Mouse (Mus musculus) right cerebral cortex, postnatal 14 days (tissue): Measurements from ENCODE around the gene Gm10837.
A peak's percentile ranks its signal among the peaks of the same experiment; 100 is the strongest.

Source experiments
- DNase-seq: peaks from one replicate; pipeline ENCODE4 v3.0.0; 2022

Gm10837 gene

GRCm38 (mm10) chr14:122479461-122480109, 10.8 kb upstream of the Gm10837 start:
- DNase-seq, result no peak

GRCm38 (mm10) chr14:122480355-122480754, 10.0 kb upstream of the Gm10837 start:
- no peak for DNase-seq

- DNase-seq, result no peak
These were observed 9.2 kb upstream of the Gm10837 start for GRCm38 (mm10) chr14:122481181-122481580.

DNA sequence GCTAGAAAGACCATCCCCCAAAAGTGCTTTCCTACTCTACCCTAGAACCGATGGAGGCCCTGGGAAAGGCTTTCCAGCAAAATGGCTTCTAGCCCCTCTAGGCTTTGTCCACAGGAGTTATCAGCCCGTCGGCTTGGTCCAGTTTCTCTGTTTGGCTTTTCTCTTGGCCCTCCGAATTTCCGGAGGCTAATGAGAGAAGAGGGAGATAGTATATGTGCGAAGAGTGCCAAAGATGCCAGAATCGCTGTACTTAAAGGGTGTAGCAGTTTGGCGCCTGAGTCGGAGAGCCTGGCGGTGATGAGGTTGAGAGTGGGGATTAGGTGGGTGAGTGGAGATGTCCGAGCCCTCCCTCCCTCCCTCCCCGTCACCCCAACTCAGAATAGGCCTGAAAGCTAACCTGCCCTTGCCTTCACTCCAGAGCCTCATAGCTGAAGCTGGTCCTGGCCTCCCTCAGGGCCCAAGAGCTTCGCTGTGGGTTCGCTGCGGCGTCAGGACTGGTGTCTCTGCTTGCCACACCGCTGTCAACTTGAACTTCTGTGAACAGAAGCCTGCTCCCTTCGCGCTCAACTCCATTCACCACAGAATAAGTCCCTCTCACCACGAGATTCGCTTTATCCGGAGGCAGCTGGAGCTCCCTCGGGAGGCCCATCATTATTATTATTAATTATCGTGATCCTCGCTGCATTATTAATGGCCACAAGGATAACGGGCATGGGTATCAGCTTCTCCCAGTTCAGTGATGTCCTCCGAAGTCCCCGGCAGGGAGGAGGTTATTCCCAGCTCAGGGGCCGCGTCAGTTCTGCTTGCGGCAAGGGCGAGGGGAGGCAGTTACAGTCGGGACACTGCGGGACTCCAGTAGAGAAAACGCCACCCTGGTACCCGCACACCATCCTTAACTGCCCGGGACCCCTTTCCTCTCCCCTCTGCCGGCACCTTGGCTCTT, 8.0 kb upstream of the Gm10837 start:
- DNase-seq, result no peak

DNA sequence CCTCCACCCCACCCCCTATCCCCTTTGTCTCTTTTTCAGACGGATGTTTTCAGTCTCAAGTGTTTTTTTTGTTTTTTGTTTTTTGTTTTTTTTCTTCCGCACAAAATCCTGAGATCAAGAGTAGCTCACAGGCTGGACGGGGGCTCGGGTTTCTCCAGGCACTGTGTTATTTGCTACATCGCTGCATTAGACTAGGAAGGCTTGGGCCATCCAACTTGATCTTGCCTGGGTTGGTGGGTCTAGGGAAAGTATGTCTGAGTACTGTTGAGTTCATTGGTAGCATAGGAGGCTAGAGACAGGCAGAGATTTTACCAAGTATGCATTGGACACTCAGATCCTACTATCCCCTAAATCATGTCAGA, 7.4 kb upstream of the Gm10837 start:
- no peak for DNase-seq

GRCm38 (mm10) chr14:122483556-122484421, 6.6 kb upstream of the Gm10837 start:
- no peak for DNase-seq

GRCm38 (mm10) chr14:122484458-122484843, 5.9 kb upstream of the Gm10837 start:
- DNase-seq, result no peak

DNA sequence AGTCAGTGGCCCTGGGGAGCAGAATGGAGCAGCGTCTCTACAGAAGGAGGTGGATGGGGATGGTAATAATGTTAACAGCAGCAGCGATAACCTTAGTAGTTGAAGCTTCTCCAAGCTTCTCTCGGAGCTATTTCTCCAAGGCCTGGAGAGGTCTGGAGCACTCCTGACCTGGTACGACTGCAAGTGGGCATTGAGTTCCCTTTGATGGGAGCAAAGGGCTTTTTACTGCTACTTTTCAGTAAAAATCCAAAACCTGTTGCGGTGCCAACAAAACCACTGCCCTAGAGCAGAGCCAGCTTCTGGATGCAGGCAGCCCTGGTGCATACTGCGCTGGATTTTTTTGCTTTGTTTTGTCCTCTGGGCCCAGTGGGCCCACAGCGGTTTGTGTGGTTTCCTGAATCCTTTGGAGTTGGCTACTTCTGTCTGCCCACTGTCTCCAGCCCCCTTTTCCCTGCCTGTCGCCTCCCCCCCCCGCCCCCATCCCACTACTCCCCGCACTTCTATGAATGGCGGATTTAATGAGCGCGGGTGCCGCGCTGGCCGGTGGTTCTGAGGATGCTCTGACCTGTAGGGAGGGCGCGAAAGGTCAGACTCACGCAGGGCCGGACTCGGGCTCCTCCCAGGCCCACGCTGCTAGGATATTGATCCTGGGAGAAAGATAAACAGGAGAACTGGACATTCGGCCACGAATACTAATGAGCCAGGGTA, 5.4 kb upstream of the Gm10837 start:
- DNase-seq, result no peak

GRCm38 (mm10) chr14:122485635-122486181, 4.7 kb upstream of the Gm10837 start:
- DNase-seq, result no peak

DNA sequence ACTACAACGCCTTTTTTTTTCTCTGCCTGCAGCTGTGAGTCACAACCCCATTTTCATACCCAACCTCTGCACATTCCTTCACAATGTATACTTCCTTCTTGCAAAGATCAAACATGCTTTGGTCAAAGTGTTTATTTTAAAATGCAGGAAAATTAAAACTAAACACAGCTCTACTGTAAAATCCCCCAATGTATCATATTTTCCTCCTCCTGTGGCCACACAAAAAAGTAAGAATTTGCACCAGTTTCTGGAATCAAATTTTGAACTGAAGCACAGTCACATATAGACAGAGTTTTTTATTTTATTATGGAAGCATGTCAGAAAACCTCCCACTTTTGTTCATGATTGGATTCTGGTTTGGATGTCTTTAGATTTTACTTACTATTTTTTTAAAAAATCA, 3.8 kb upstream of the Gm10837 start:
- DNase-seq, result no peak

GRCm38 (mm10) chr14:122487366-122487765, 3.0 kb upstream of the Gm10837 start:
- DNase-seq, result no peak

DNA sequence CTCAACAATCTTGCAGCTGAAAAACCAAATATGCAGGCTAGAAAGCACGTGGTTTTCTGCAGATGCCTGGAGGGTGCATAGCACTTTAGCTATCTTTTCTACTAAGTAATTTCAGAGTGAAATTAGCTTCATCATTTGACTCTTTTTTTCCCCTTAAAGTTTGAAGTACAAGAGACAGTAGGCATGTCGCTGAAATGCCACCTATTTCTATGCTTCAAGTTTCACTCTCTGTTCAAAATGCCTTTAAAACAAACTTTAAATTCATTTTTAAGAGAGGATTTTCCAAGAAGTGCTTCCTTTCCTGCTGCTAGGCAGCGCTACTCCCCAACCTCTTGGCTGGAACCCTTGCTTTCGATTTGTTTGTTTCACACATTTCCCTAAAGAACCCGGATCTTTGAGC, 1.3 kb upstream of the Gm10837 start:
- no peak for DNase-seq

DNA sequence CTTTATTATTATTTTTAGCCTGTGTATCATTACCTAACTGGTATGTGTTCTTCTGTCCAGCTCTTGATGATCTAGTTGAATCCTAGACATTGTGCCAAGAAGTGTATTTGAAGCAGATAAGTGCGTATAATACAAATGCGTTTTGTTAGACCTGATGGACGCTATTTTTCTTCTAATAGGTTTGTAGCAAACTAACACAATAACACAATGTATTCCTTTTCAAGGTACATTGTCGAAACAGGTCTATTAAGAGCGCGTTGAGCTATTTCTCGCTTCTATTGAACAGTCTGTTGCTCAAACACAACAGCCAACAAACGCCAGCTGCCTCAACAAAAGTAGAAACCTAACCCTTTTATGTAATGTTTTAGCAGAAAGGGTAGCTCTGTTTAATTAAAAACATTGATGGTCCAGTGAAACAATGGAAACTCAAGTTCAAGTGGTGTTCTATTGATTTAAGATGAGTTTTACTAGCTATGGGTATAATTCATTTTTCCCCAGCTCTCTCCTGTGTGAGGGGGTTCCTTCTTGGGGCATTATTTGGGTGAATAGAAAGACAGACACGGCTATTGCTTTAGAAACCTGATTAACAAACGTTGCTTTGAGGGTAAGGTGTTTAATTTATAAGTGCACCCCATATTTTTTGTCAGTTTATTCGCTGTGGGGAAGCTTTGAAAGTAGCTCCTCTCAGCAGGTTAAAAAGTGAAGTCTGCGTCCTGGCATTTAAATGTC, 536 bp upstream of the Gm10837 start:
- no peak for DNase-seq

- no peak for DNase-seq
These were observed 1.1 kb downstream of the Gm10837 start for GRCm38 (mm10) chr14:122491521-122491920.

GRCm38 (mm10) chr14:122492015-122492414, 1.6 kb downstream of the Gm10837 start:
- DNase-seq, result no peak

DNA sequence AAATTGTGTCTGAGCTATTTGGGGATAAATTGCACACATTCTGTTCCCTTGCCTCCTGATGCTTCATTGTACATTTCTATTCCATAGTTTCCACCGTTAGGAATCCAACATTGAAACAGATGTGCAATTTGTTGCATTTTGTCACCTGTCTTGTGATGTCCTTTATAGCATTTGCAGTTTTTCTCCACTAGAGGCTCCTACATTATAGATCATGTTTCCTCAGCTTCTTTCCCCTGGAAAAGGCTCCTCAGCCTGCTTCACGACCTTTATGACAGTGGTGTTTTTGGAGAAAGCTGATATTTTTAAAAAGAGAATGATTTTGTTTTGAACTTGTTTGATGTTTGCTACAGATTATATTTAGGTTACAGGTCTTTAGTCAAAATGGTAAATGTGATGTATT, 18.7 kb downstream of the Gm10837 start:
- no peak for DNase-seq

DNA sequence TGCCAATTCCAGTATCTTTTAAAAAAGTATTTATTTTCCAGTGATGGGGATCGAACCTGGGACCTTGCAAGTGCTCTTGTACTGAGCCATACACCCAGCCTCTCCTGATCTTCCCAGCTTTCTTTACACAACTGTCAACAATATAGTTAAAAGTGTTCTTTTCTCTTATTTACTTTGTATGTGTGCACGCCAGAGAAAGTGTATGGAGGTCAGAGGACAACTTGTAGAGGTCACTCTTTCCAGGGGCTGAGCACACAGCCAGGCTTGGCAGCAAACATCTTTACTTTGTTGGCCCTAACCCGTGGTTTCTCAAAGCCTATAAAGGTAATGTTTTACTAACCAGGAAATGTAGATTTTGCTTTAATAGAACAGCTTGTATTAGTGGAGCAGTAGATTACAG, 21.1 kb downstream of the Gm10837 start:
- no peak for DNase-seq

DNA sequence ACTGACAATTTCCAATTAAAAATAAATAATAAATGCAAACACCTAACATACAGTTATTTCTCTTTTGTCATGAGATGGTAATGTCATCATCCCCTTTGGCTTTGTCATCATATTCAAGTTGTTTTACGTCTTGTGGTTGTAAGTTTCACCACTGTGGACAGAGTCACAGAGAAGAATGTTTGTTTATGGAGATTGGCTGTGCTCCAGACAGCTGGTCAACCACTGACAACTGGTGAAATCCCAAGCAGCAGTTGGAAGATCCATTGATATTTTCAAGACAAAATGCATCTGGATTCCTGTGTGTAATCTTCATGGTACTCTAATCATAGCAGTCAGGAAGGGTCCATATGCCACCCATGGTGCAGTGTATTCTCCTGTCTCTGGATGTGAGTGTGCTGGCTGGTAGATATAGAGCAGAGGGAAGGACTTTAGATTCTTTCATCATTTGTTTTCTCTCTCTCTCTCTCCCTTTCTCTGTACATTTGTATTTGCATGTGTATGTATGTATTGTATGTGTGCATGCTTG, 23.2 kb downstream of the Gm10837 start:
- DNase-seq, result no peak

DNA sequence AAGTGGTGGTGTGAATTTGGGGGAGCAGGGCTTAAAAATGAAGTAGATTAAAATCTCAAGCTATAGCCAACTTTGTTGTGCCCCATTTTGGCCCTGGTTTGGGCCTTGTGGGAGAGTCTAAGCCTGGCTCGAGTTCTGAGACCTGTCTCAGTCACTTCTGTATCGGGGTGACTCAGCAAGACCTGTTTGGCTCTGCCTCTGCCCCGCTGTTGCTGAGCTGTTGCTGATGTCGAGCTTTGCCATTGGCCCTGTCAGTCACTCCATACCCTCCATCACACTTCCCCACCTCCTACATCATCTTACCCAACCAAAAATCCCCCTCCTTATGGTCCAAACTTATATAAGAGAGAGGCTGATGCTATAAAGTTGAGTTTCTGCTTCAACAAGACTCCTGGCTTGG, 38.1 kb downstream of the Gm10837 start:
- DNase-seq, result no peak

DNA sequence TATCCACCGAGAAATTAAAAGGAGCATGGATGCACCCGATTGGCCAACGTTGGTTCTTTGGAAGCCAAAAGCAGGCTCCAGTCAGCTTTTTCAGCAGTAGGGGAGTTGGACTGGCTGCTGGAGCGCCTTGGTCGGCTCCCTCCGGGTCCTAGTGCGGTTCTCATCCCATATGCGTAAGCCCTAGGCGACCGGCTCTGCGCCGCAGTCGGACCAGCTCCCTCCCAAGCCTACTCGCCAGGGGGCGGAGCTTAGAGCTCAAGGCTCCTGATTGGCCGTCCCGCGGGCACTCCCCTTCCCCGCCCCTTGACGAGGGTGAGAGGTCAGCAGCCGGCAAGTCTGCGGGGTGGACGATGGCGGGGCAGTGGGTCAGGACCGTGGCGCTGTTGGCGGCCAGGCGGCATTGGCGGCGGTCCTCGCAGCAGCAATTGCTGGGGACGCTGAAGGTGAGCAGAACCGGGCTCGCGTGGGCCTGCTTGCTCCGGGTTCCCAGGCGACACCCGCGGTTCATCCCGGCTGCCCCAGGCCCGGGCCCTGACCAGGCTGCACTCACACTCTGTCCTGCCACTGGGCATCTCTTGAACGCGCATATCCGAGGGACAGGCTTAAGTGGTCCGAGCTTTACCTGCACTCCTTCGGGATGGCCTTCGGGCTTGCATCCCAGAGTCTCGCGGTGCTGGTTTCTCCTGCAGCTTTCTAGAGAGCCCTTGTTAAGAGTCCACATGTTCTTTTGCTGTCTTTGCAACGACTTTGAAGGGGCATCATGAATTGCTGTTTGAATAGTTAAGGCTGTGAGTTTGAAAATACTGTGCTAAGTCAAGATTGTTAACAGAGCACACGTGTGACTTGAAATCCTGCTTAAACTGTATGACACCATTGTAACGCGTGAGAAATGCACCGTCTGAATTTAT, 43.9 kb downstream of the Gm10837 start, which contains the start of gene Pcca:
Pcca (plus strand) TSS at position 308 of the 908 bp plus-strand sequence.
- DNase-seq, result peak; percentile 96
